Mouse (Mus musculus): ENCODE results near the gene Trim62. TPM values are rescaled to one million over a fixed set of nuclear protein-coding genes. Genes with fewer than 3 reads are reported as not detected.
A peak's percentile ranks its signal among the peaks of the same experiment; 100 is the strongest.

Trim62 gene
- polyA plus RNA-seq, 1 experiment from 2014 or later: 28.8 TPM

DNA sequence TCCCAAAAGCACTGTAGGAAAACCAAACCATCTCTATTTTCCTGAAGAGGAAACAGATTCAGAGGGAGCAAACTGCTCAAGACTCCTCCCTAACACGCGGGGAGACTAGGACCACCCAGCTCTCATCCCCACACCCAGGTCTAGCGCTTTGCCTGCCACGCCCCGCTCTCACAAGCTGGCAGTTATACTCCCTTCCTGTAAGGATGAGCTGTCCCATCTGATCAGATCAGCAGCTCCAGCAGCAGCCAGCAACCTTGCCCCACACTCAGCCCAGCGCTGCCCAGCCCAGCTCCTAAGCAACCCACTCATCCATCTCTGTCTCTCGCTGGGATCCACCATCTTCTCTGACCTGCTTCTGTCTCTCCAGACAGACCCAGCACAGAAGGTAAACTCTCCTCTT lies 49.4 kb downstream of the Trim62 start:
- 74% methylated on average over 7 of the region's 7 CpGs for WGBS
- H3K9ac ChIP-seq (replicated peaks; ENCODE audit: low read depth, low read length): no peak overlapping the region
- no peak for ATAC-seq (ENCODE audit: low read depth)

GRCm38 (mm10) chr4:128935595-128935994 lies 52.2 kb downstream of the Trim62 start:
- Histone ChIP-seq H3K36me3 (ENCODE audit: control insufficient read depth, insufficient read depth, low read length) (no peaks in the 10 kb centered on the region), H3K4me3 (ENCODE audit: low read depth, low read length) (no peak overlapping the region), H3K9ac (replicated peaks; ENCODE audit: low read depth, low read length) (no peak overlapping the region), H3K4me1 (ENCODE audit: control insufficient read depth, insufficient read depth, low read length) (no peaks in the 10 kb centered on the region), H3K9me3 (ENCODE audit: control insufficient read depth, low read length) (no peaks in the 10 kb centered on the region), H3K27ac (ENCODE audit: low read depth, low read length) (no peak overlapping the region), H3K4me2 (ENCODE audit: low read depth, low read length) (no peak overlapping the region), H3K27me3 (ENCODE audit: control insufficient read depth, insufficient read depth, low read length) (no peaks in the 10 kb centered on the region)
- no peak for ATAC-seq (ENCODE audit: low read depth)
- 77% methylated on average over 5 of the region's 5 CpGs for WGBS

More for the DNA sequence above, 49.4 kb downstream of the Trim62 start:
- no peaks in the 10 kb centered on the region for H3K27me3 ChIP-seq (ENCODE audit: control insufficient read depth, insufficient read depth, low read length)
- no peaks in the 10 kb centered on the region for H3K9me3 ChIP-seq (ENCODE audit: control insufficient read depth, low read length)
- H3K36me3 ChIP-seq (ENCODE audit: control insufficient read depth, insufficient read depth, low read length): no peaks in the 10 kb centered on the region
- H3K27ac ChIP-seq (ENCODE audit: low read depth, low read length): no peak overlapping the region
- no peaks in the 10 kb centered on the region for H3K4me1 ChIP-seq (ENCODE audit: control insufficient read depth, insufficient read depth, low read length)
- no peak overlapping the region for H3K4me3 ChIP-seq (ENCODE audit: low read depth, low read length)
- no peak overlapping the region for H3K4me2 ChIP-seq (ENCODE audit: low read depth, low read length)

- Histone ChIP-seq H3K9ac (replicated peaks; ENCODE audit: low read depth, low read length) (no peak overlapping the region), H3K4me2 (ENCODE audit: low read depth, low read length) (no peak overlapping the region), H3K4me1 (ENCODE audit: control insufficient read depth, insufficient read depth, low read length) (no peaks in the 10 kb centered on the region), H3K27ac (ENCODE audit: low read depth, low read length) (no peak overlapping the region), H3K4me3 (ENCODE audit: low read depth, low read length) (no peak overlapping the region), H3K36me3 (ENCODE audit: control insufficient read depth, insufficient read depth, low read length) (no peaks in the 10 kb centered on the region), H3K9me3 (ENCODE audit: control insufficient read depth, low read length) (no peaks in the 10 kb centered on the region), H3K27me3 (ENCODE audit: control insufficient read depth, insufficient read depth, low read length) (no peaks in the 10 kb centered on the region)
- no peak for ATAC-seq (ENCODE audit: low read depth)
- WGBS: 65% methylated on average over 3 of the region's 3 CpGs
These were observed 59.0 kb downstream of the Trim62 start for GRCm38 (mm10) chr4:128942346-128942745.

- no peak overlapping the region for H3K4me3 ChIP-seq (ENCODE audit: low read depth, low read length)
- H3K4me1 ChIP-seq (ENCODE audit: control insufficient read depth, insufficient read depth, low read length): no peaks in the 10 kb centered on the region
- H3K36me3 ChIP-seq (ENCODE audit: control insufficient read depth, insufficient read depth, low read length): no peaks in the 10 kb centered on the region
- ATAC-seq (ENCODE audit: low read depth): no peak
- H3K27me3 ChIP-seq (ENCODE audit: control insufficient read depth, insufficient read depth, low read length): no peaks in the 10 kb centered on the region
- H3K9ac ChIP-seq (replicated peaks; ENCODE audit: low read depth, low read length): no peak overlapping the region
- H3K9me3 ChIP-seq (ENCODE audit: control insufficient read depth, low read length): no peaks in the 10 kb centered on the region
- no peak overlapping the region for H3K4me2 ChIP-seq (ENCODE audit: low read depth, low read length)
- 80% methylated on average over 9 of the region's 9 CpGs for WGBS
- H3K27ac ChIP-seq (ENCODE audit: low read depth, low read length): no peak overlapping the region
These were observed 63.4 kb downstream of the Trim62 start for GRCm38 (mm10) chr4:128946736-128947135.

DNA sequence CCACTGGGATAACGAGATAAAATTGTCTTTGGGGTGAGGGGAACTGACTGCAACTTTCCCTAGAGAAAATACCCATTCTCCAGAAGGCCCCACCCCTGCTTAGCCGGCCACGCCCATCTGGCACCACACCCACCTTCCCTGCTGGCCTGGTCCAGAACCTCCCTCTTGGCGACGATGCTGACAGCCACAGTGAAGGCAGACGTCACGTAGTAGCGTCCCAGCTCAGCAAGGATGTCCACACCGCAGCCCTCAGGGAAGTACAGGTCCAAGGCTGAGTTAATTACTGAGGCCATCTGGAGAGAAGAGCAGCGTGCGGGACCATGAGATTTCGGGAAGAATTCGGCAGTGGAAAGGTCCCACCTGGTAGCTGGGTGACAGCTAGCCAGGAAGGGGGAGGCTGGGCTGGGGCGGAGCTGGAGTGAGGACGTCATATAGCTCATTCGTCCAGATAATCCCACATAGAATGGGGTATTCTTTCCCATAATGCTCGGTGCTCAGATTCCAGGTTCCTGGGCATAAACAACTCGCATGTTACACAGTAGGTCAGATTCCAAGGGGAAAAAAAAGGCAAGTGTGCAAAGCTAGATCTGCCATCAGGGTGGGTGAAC lies 64.0 kb downstream of the Trim62 start:
- Histone ChIP-seq H3K4me3 (ENCODE audit: low read depth, low read length) (no peak overlapping the region), H3K9ac (replicated peaks; ENCODE audit: low read depth, low read length) (no peak overlapping the region), H3K4me1 (ENCODE audit: control insufficient read depth, insufficient read depth, low read length) (no peaks in the 10 kb centered on the region), H3K4me2 (ENCODE audit: low read depth, low read length) (peak overlapping the region; percentile 6; the same call in 1 of the 2 replicates), H3K27ac (ENCODE audit: low read depth, low read length) (no peak overlapping the region), H3K27me3 (ENCODE audit: control insufficient read depth, insufficient read depth, low read length) (no peaks in the 10 kb centered on the region), H3K36me3 (ENCODE audit: control insufficient read depth, insufficient read depth, low read length) (no peaks in the 10 kb centered on the region), H3K9me3 (ENCODE audit: control insufficient read depth, low read length) (no peaks in the 10 kb centered on the region)
- ATAC-seq (ENCODE audit: low read depth): peak; percentile 17; the same call in 1 of the 2 replicates
- WGBS: 20% methylated on average over 18 of the region's 18 CpGs

- H3K4me3 ChIP-seq (ENCODE audit: low read depth, low read length): no peak overlapping the region
- H3K9ac ChIP-seq (replicated peaks; ENCODE audit: low read depth, low read length): no peak overlapping the region
- H3K27me3 ChIP-seq (ENCODE audit: control insufficient read depth, insufficient read depth, low read length): no peaks in the 10 kb centered on the region
- H3K4me1 ChIP-seq (ENCODE audit: control insufficient read depth, insufficient read depth, low read length): no peaks in the 10 kb centered on the region
- no peak for ATAC-seq (ENCODE audit: low read depth)
- 25% methylated on average over 6 of the region's 6 CpGs for WGBS
- H3K9me3 ChIP-seq (ENCODE audit: control insufficient read depth, low read length): no peaks in the 10 kb centered on the region
- H3K36me3 ChIP-seq (ENCODE audit: control insufficient read depth, insufficient read depth, low read length): no peaks in the 10 kb centered on the region
- H3K27ac ChIP-seq (ENCODE audit: low read depth, low read length): no peak overlapping the region
- no peak overlapping the region for H3K4me2 ChIP-seq (ENCODE audit: low read depth, low read length)
These were observed 64.8 kb downstream of the Trim62 start for GRCm38 (mm10) chr4:128948137-128948674.

GRCm38 (mm10) chr4:128949470-128950005 lies 66.2 kb downstream of the Trim62 start:
- no peaks in the 10 kb centered on the region for H3K27me3 ChIP-seq (ENCODE audit: control insufficient read depth, insufficient read depth, low read length)
- H3K4me1 ChIP-seq (ENCODE audit: control insufficient read depth, insufficient read depth, low read length): no peaks in the 10 kb centered on the region
- no peak for ATAC-seq (ENCODE audit: low read depth)
- H3K36me3 ChIP-seq (ENCODE audit: control insufficient read depth, insufficient read depth, low read length): no peaks in the 10 kb centered on the region
- H3K9me3 ChIP-seq (ENCODE audit: control insufficient read depth, low read length): no peaks in the 10 kb centered on the region
- no peak overlapping the region for H3K4me3 ChIP-seq (ENCODE audit: low read depth, low read length)
- no peak overlapping the region for H3K4me2 ChIP-seq (ENCODE audit: low read depth, low read length)
- H3K27ac ChIP-seq (ENCODE audit: low read depth, low read length): no peak overlapping the region
- no peak overlapping the region for H3K9ac ChIP-seq (replicated peaks; ENCODE audit: low read depth, low read length)
- WGBS: 42% methylated on average over 15 of the region's 15 CpGs

- Histone ChIP-seq H3K9me3 (ENCODE audit: control insufficient read depth, low read length) (no peaks in the 10 kb centered on the region), H3K4me2 (ENCODE audit: low read depth, low read length) (no peak overlapping the region), H3K4me3 (ENCODE audit: low read depth, low read length) (no peak overlapping the region), H3K9ac (replicated peaks; ENCODE audit: low read depth, low read length) (no peak overlapping the region), H3K27me3 (ENCODE audit: control insufficient read depth, insufficient read depth, low read length) (no peaks in the 10 kb centered on the region), H3K36me3 (ENCODE audit: control insufficient read depth, insufficient read depth, low read length) (no peaks in the 10 kb centered on the region), H3K27ac (ENCODE audit: low read depth, low read length) (no peak overlapping the region), H3K4me1 (ENCODE audit: control insufficient read depth, insufficient read depth, low read length) (no peaks in the 10 kb centered on the region)
- 77% methylated on average over 5 of the region's 5 CpGs for WGBS
- no peak for ATAC-seq (ENCODE audit: low read depth)
These were observed 67.1 kb downstream of the Trim62 start for GRCm38 (mm10) chr4:128950461-128950860.

- Histone ChIP-seq H3K27me3 (ENCODE audit: control insufficient read depth, insufficient read depth, low read length) (no peaks in the 10 kb centered on the region), H3K9me3 (ENCODE audit: control insufficient read depth, low read length) (no peaks in the 10 kb centered on the region), H3K4me1 (ENCODE audit: control insufficient read depth, insufficient read depth, low read length) (no peaks in the 10 kb centered on the region), H3K4me2 (ENCODE audit: low read depth, low read length) (no peak overlapping the region), H3K9ac (replicated peaks; ENCODE audit: low read depth, low read length) (no peak overlapping the region), H3K27ac (ENCODE audit: low read depth, low read length) (no peak overlapping the region), H3K36me3 (ENCODE audit: control insufficient read depth, insufficient read depth, low read length) (no peaks in the 10 kb centered on the region), H3K4me3 (ENCODE audit: low read depth, low read length) (no peak overlapping the region)
- no peak for ATAC-seq (ENCODE audit: low read depth)
- 87% methylated on average over 5 of the region's 5 CpGs for WGBS
These were observed 70.5 kb downstream of the Trim62 start for GRCm38 (mm10) chr4:128953851-128954250.

Data from neural tube, embryonic 14.5 days (tissue).